Mouse (Mus musculus) liver, adult 2 months (tissue): ENCODE results near the gene Ppara.

Experiments
- CTCF ChIP-seq: fragments of 200-500 bp; IDR thresholded peaks from 2 replicates; pipeline ENCODE4 v1.5.1; 2011; ENCODE audit warnings: low read depth, low read length, control low read depth
- POLR2A ChIP-seq: fragments of 200-500 bp; IDR thresholded peaks from 2 replicates; pipeline ENCODE4 v1.6.1; 2011; ENCODE audit warnings: low read length, control low read depth; ENCODE audit not compliant: insufficient read depth; ENCODE audit errors: extremely low read depth

GRCm38 (mm10) chr15:85787482-85787881 lies 52.7 kb downstream of the Ppara start:
- TF ChIP-seq CTCF (no peak), POLR2A (no peak)
